Mouse (Mus musculus) liver, adult 2 months (tissue): ENCODE measurements around the gene Smim6.

Experiments used
- CTCF ChIP-seq: fragments of 200-500 bp; IDR thresholded peaks from 2 replicates; pipeline ENCODE4 v1.5.1; 2011; ENCODE audit warnings: low read depth, low read length, control low read depth
- POLR2A ChIP-seq: fragments of 200-500 bp; IDR thresholded peaks from 2 replicates; pipeline ENCODE4 v1.6.1; 2011; ENCODE audit warnings: low read length, control low read depth; ENCODE audit not compliant: insufficient read depth; ENCODE audit errors: extremely low read depth

- TF ChIP-seq CTCF (no peak), POLR2A (no peak)
Measured at GRCm38 (mm10) chr11:115929031-115929430, 17.2 kb downstream of the Smim6 start.
